Mouse (Mus musculus) embryonic facial prominence, embryonic 11.5 days (tissue): ENCODE data around the gene Gm15737. TPM values are rescaled to one million over a fixed set of nuclear protein-coding genes. Genes with fewer than 3 reads are reported as not detected.

ENCODE experiments used
- ATAC-seq: fragments of 200-750 bp; cut with Nextera tagmentation; replicated peaks from 2 replicates; pipeline ENCODE4 v1.8.0; 2017; ENCODE audit warnings: low read depth; ENCODE audit not compliant: insufficient number of reproducible peaks, low FRiP score, low TSS enrichment
- DNase-seq: peaks from one replicate; pipeline ENCODE4 v3.0.0-alpha.2; 2015; ENCODE audit warnings: low spot score
- H3K27ac ChIP-seq: fragments of 300-500 bp; sonication (generic); replicated peaks from 2 replicates; pipeline ENCODE4 v1.5.1; 2014; ENCODE audit warnings: mild to moderate bottlenecking, low read depth, low read length, control low read depth
- H3K27me3 ChIP-seq: fragments of 300-500 bp; sonication (generic); 2 replicates; pipeline ENCODE4 v1.6.1; 2014; ENCODE audit warnings: mild to moderate bottlenecking, low read length, moderate library complexity, mixed read lengths; ENCODE audit not compliant: control insufficient read depth, insufficient read depth
- H3K36me3 ChIP-seq: fragments of 300-500 bp; sonication (generic); replicated peaks from 2 replicates; pipeline ENCODE4 v1.6.1; 2014; ENCODE audit warnings: low read depth, mild to moderate bottlenecking, low read length, moderate library complexity, mixed read lengths; ENCODE audit not compliant: control insufficient read depth, insufficient read depth
- H3K4me1 ChIP-seq: fragments of 300-500 bp; sonication (generic); 2 replicates; pipeline ENCODE4 v1.6.1; 2014; ENCODE audit warnings: low read length, mixed read lengths; ENCODE audit not compliant: control insufficient read depth, insufficient read depth
- H3K4me2 ChIP-seq: fragments of 300-500 bp; sonication (generic); 2 replicates; pipeline ENCODE4 v1.6.1; 2014; ENCODE audit warnings: low read depth, mild to moderate bottlenecking, control low read depth, low read length, moderate library complexity
- H3K4me3 ChIP-seq: fragments of 300-500 bp; sonication (generic); 2 replicates; pipeline ENCODE4 v1.5.1; 2014; ENCODE audit warnings: low read depth, low read length, control low read depth
- H3K9ac ChIP-seq: fragments of 300-500 bp; sonication (generic); replicated peaks from 2 replicates; pipeline ENCODE4 v1.6.1; 2014; ENCODE audit warnings: mild to moderate bottlenecking, control low read depth, low read length
- H3K9me3 ChIP-seq: fragments of 300-500 bp; sonication (generic); replicated peaks from 2 replicates; pipeline ENCODE4 v1.6.1; 2016; ENCODE audit warnings: mild to moderate bottlenecking, low read length, inconsistent platforms, mixed read lengths; ENCODE audit not compliant: control insufficient read depth
- WGBS: fragments of 180-500 bp; shearing (Covaris S2); extraction: QIAGEN DNeasy Blood & Tissue Kit; methylation state at CpG from one replicate; pipeline ENCODE4 v1.1.7; 2014; 5-methylcytosine and 5-hydroxymethylcytosine counted together
- polyA plus RNA-seq: library from polyadenylated mRNA; unstranded; fragments of >200 nt; fragmentation: Nextera tagmentation; extraction: Ambion mirVana; gene quantifications from 2 replicates; pipeline ENCODE4 v1.2.1, GENCODE M21; 2014

Gene Gm15737
- polyA plus RNA-seq, 1 experiment from 2014 or later: not detected

DNA sequence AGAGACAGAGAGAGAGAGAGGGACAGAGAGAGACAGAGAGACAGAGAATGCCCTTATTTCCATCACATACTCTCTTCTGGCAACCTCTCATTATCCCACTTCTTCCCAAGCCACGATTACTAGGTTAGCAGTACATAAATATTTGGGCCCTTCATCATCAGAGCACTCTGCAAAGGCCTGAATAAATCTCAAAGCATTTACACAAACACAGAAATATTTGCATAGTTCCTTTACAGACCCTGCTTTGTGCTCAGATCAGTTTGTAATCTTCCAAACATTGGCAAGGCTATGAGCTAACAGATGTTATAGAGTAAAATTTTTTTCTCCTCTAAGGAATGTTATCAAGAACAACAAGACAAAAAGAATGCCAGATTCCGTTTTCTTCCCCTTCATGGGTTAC, 35.3 kb downstream of the Gm15737 start:
- Histone ChIP-seq H3K36me3 (no peaks in the 10 kb centered on the region; the same call in 1 of the 2 replicates), H3K4me1 (no peaks in the 10 kb centered on the region), H3K9me3 (no peaks in the 10 kb centered on the region), H3K9ac (no peak overlapping the region), H3K4me3 (no peak overlapping the region), H3K4me2 (no peak overlapping the region), H3K27me3 (no peaks in the 10 kb centered on the region), H3K27ac (no peak overlapping the region)
- WGBS: 39% methylated on average over 2 of the region's 2 CpGs
- ATAC-seq: no peak
- no peak for DNase-seq

DNA sequence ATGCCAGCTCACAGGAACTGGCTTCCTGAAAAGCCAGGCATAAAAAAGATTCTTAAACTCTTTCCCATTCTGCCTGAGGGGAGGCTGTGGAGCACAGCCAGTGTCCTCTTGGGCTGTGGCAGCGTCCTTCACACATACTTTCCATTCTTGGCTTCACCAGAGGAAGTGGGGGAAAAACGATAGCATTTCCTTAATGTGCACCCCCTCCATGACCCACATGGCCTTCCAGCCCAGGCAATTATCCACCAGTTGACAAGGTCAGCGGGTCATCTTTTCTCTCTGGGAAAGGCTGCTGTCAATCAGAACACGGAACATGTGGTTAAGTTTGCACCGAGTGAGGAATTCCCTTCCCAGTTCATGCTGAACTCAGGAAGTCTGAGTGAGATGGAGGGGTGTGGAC, 36.8 kb downstream of the Gm15737 start:
- ATAC-seq (no peak), DNase-seq (peak; percentile 60)
- WGBS: 5% methylated on average over 5 of the region's 5 CpGs
- Histone ChIP-seq H3K4me3 (no peak overlapping the region), H3K27me3 (no peaks in the 10 kb centered on the region), H3K27ac (no peak overlapping the region), H3K9me3 (no peaks in the 10 kb centered on the region), H3K4me2 (no peak overlapping the region), H3K4me1 (no peaks in the 10 kb centered on the region), H3K9ac (no peak overlapping the region), H3K36me3 (no peaks in the 10 kb centered on the region; the same call in 1 of the 2 replicates)

DNA sequence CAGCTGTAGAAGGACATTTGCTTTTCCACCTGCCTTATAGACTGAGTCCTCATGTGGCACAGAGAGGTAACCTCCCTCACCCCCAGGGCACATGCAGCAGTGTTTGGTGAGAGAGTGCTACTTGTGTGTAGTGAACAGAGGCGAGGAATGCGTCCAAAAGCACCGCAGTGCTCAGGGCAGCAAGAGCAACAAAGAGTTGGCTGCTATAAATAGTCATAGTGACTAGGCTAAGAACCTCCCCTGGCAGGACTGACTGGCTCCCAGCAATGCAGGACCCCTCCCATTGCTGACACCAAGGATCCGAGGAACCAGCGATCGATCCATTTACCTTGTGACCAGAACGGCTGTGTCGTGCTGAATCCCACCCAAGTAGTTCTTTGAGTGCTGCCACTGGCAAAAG, 40.2 kb downstream of the Gm15737 start:
- WGBS: 39% methylated on average over 8 of the region's 8 CpGs
- H3K4me3 ChIP-seq: no peak overlapping the region

DNA sequence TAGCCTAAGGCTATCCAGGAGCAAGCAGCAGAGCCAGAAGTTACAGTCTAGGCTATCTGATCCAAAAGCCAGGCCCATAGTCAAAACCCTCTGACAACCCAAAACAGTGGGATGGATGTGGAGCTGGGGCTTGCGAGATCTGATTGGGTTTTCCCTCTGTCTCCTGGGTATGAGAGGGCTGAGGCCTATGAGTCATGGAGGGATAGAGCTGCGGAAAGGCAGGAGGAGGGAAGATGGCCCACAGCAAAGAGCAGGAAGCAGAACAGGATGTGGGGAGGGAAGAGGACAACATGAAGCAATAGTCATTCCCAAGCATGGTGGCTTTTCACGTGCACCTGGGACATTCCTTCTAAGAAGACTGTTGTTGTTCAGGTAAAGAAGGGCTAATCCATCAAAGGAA, 41.5 kb downstream of the Gm15737 start:
- H3K4me1 ChIP-seq: no peaks in the 10 kb centered on the region
- no peak overlapping the region for H3K4me3 ChIP-seq
- ATAC-seq: no peak
- no peak for DNase-seq
- no peaks in the 10 kb centered on the region for H3K36me3 ChIP-seq
- H3K27ac ChIP-seq: no peak overlapping the region
- H3K9me3 ChIP-seq: no peaks in the 10 kb centered on the region
- H3K4me2 ChIP-seq: no peak overlapping the region
- WGBS: 50% methylated on average over 3 of the region's 3 CpGs
- H3K9ac ChIP-seq: no peak overlapping the region
- no peaks in the 10 kb centered on the region for H3K27me3 ChIP-seq

More for the DNA sequence above, 40.2 kb downstream of the Gm15737 start:
- ATAC-seq (no peak), DNase-seq (no peak)
- Histone ChIP-seq H3K4me2 (no peak overlapping the region), H3K4me1 (no peaks in the 10 kb centered on the region), H3K9me3 (no peaks in the 10 kb centered on the region), H3K36me3 (no peaks in the 10 kb centered on the region), H3K27me3 (no peaks in the 10 kb centered on the region), H3K27ac (no peak overlapping the region), H3K9ac (no peak overlapping the region)

DNA sequence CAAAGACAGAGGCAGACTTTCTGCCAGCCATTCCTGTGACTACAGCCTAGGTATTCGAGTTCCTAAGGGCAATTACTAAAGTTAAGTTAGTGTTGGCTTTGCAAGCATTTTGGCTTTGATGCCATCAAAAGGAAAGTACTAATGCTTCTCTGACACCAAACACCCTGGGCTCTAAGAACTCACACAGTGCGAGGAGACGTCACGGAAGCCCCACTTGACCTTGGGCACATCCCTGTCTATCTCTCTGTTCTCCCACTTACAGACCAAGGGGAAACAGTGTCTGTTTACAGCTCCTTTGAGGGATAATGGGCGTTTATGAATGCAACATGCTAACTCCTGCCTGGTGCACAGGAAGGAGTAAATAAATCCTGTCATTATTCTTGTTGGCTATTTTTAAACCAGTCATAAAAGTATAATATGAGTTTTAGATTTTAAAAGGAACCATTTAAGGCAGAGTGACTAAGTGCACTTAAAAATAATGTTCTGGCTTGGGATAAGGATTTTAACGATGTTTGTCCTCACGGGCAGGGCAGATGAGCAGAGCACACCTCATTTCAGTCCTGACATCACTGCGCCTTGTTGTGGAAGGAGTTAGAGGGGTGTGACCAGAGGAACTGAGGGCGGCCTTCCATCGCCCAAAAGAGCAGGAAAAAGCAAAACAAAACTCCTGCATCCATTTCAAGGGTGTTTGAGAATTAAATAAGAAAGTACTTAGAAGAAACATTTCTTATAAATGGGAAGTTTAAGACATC, 52.0 kb downstream of the Gm15737 start:
- H3K4me3 ChIP-seq: no peak overlapping the region
- no peaks in the 10 kb centered on the region for H3K9me3 ChIP-seq
- no peaks in the 10 kb centered on the region for H3K27me3 ChIP-seq
- no peak overlapping the region for H3K9ac ChIP-seq
- no peak for ATAC-seq
- no peak for DNase-seq
- no peak overlapping the region for H3K27ac ChIP-seq
- 62% methylated on average over 10 of the region's 10 CpGs for WGBS
- H3K4me2 ChIP-seq: no peak overlapping the region
- H3K36me3 ChIP-seq: no peaks in the 10 kb centered on the region
- H3K4me1 ChIP-seq: no peaks in the 10 kb centered on the region

DNA sequence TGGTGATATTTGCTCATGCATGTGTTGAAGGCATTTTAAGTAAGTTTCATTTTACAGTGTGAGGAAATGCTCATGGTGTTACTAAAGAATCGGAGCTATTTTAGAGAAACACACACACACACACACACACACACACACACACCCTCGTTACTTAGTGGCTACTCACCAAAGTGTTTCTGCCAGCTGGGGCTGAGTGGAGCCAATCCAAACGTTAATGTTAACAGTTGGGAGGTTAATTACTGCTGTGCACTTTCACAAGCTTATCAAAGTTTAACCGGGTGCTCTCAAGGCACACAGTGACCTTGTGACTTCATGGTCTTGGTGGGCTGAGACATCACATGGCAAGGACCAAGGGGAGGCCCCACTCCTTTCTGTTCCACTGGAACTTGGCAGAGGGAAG, 52.7 kb downstream of the Gm15737 start:
- Histone ChIP-seq H3K9ac (no peak overlapping the region), H3K36me3 (no peaks in the 10 kb centered on the region), H3K4me3 (no peak overlapping the region), H3K9me3 (no peaks in the 10 kb centered on the region), H3K27me3 (no peaks in the 10 kb centered on the region), H3K4me2 (no peak overlapping the region), H3K4me1 (no peaks in the 10 kb centered on the region), H3K27ac (no peak overlapping the region)
- DNase-seq: no peak
- ATAC-seq: no peak
- 47% methylated on average over 4 of the region's 4 CpGs for WGBS

DNA sequence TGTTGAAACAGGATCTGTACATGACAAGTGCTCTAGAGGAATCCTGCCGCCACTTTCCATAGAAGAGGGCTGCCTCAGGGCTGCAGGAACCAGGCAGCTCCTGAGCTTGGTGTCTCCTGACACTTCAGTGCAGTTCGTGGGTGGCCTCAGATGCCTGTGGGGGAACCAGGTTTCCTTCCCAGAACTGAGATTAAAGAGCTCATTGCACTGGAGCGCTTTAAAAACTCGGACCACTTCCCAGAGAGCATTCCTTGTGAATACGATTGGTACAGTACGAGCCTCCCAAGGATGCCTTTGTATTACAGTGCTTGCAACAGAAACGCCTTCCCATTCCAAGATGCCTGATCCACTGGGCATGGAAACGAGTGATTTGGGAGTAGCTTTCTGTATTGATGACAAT, 55.4 kb downstream of the Gm15737 start:
- H3K4me1 ChIP-seq: no peaks in the 10 kb centered on the region
- H3K36me3 ChIP-seq: no peaks in the 10 kb centered on the region
- H3K9ac ChIP-seq: no peak overlapping the region
- WGBS: 65% methylated on average over 8 of the region's 8 CpGs
- no peak for DNase-seq
- H3K4me3 ChIP-seq: no peak overlapping the region
- no peak overlapping the region for H3K27ac ChIP-seq
- H3K27me3 ChIP-seq: no peaks in the 10 kb centered on the region
- no peaks in the 10 kb centered on the region for H3K9me3 ChIP-seq
- no peak overlapping the region for H3K4me2 ChIP-seq
- ATAC-seq: no peak

DNA sequence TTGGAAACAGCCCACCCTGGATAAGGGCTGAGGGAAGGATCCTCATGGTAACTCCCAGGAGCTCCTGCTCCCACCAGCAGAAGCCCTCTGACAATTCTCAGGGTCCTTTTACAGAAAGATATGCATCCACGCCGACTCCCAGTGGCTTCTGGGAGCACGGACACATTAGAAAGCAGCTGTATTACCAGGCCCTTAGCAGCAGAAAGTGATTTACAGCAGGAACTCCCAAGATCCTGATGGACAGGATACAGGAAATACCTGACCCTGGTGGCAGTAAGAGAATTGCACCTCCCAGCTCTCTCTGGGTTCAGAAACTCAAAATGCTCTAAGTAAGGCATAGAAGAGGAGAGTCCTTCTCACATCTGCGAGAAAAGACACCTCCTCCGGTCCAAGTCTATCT, 59.1 kb downstream of the Gm15737 start:
- 78% methylated on average over 5 of the region's 5 CpGs for WGBS
- DNase-seq: no peak
- no peak for ATAC-seq
- Histone ChIP-seq H3K27me3 (no peaks in the 10 kb centered on the region), H3K4me2 (no peak overlapping the region), H3K27ac (no peak overlapping the region), H3K9ac (no peak overlapping the region), H3K9me3 (no peaks in the 10 kb centered on the region), H3K36me3 (no peaks in the 10 kb centered on the region), H3K4me3 (no peak overlapping the region), H3K4me1 (no peaks in the 10 kb centered on the region)
